Mouse (Mus musculus) embryonic facial prominence, embryonic 11.5 days (tissue): ENCODE results near the gene Smok3a. TPM values are rescaled to one million over a fixed set of nuclear protein-coding genes. Genes with fewer than 3 reads are reported as not detected.
"Not testable (repeated sequence)": the region's sequence is repeated elsewhere in the genome, so short reads cannot be mapped to it uniquely, and the experiment has no call there.

Experiments
- ATAC-seq: fragments of 200-750 bp; cut with Nextera tagmentation; replicated peaks from 2 replicates; pipeline ENCODE4 v1.8.0; 2017; ENCODE audit warnings: low read depth; ENCODE audit not compliant: insufficient number of reproducible peaks, low FRiP score, low TSS enrichment
- DNase-seq: peaks from one replicate; pipeline ENCODE4 v3.0.0-alpha.2; 2015; ENCODE audit warnings: low spot score
- H3K27ac ChIP-seq: fragments of 300-500 bp; sonication (generic); replicated peaks from 2 replicates; pipeline ENCODE4 v1.5.1; 2014; ENCODE audit warnings: mild to moderate bottlenecking, low read depth, low read length, control low read depth
- H3K27me3 ChIP-seq: fragments of 300-500 bp; sonication (generic); 2 replicates; pipeline ENCODE4 v1.6.1; 2014; ENCODE audit warnings: mild to moderate bottlenecking, low read length, moderate library complexity, mixed read lengths; ENCODE audit not compliant: control insufficient read depth, insufficient read depth
- H3K36me3 ChIP-seq: fragments of 300-500 bp; sonication (generic); replicated peaks from 2 replicates; pipeline ENCODE4 v1.6.1; 2014; ENCODE audit warnings: low read depth, mild to moderate bottlenecking, low read length, moderate library complexity, mixed read lengths; ENCODE audit not compliant: control insufficient read depth, insufficient read depth
- H3K4me1 ChIP-seq: fragments of 300-500 bp; sonication (generic); 2 replicates; pipeline ENCODE4 v1.6.1; 2014; ENCODE audit warnings: low read length, mixed read lengths; ENCODE audit not compliant: control insufficient read depth, insufficient read depth
- H3K4me2 ChIP-seq: fragments of 300-500 bp; sonication (generic); 2 replicates; pipeline ENCODE4 v1.6.1; 2014; ENCODE audit warnings: low read depth, mild to moderate bottlenecking, control low read depth, low read length, moderate library complexity
- H3K4me3 ChIP-seq: fragments of 300-500 bp; sonication (generic); 2 replicates; pipeline ENCODE4 v1.5.1; 2014; ENCODE audit warnings: low read depth, low read length, control low read depth
- H3K9ac ChIP-seq: fragments of 300-500 bp; sonication (generic); replicated peaks from 2 replicates; pipeline ENCODE4 v1.6.1; 2014; ENCODE audit warnings: mild to moderate bottlenecking, control low read depth, low read length
- H3K9me3 ChIP-seq: fragments of 300-500 bp; sonication (generic); replicated peaks from 2 replicates; pipeline ENCODE4 v1.6.1; 2016; ENCODE audit warnings: mild to moderate bottlenecking, low read length, inconsistent platforms, mixed read lengths; ENCODE audit not compliant: control insufficient read depth
- WGBS: fragments of 180-500 bp; shearing (Covaris S2); extraction: QIAGEN DNeasy Blood & Tissue Kit; methylation state at CpG from one replicate; pipeline ENCODE4 v1.1.7; 2014; 5-methylcytosine and 5-hydroxymethylcytosine counted together
- polyA plus RNA-seq: library from polyadenylated mRNA; unstranded; fragments of >200 nt; fragmentation: Nextera tagmentation; extraction: Ambion mirVana; gene quantifications from 2 replicates; pipeline ENCODE4 v1.2.1, GENCODE M21; 2014

Gene Smok3a
- polyA plus RNA-seq, 1 experiment from 2014 or later, result not detected

DNA sequence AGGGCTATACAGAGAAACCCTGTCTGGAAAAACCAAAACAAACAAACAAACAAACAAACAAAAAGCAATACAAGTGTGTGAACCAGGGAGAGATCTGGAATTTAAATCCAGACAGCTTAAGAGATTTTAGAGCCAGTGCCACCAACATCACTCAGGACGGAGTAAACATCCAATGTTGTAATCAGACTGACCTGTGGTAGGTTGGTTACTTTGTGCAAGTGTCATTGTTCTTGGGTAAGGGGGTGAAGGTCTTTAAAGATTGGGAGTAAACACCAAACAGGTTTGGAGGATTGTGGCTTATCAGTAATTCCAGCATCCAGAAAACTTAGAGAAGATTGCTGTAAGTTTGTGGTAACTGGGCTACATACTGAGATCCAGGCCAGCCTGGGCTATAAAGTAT, 34.7 kb upstream of the Smok3a start:
- Histone ChIP-seq H3K9ac (no peak overlapping the region), H3K27ac (no peak overlapping the region), H3K4me3 (no peak overlapping the region), H3K4me2 (no peak overlapping the region), H3K4me1 (no peaks in the 10 kb centered on the region), H3K27me3 (no peaks in the 10 kb centered on the region), H3K36me3 (no peaks in the 10 kb centered on the region), H3K9me3 (no peaks in the 10 kb centered on the region)
- ATAC-seq (no peak), DNase-seq (no peak)
- WGBS, result 87% methylated on average over 1 of the region's 1 CpGs

DNA sequence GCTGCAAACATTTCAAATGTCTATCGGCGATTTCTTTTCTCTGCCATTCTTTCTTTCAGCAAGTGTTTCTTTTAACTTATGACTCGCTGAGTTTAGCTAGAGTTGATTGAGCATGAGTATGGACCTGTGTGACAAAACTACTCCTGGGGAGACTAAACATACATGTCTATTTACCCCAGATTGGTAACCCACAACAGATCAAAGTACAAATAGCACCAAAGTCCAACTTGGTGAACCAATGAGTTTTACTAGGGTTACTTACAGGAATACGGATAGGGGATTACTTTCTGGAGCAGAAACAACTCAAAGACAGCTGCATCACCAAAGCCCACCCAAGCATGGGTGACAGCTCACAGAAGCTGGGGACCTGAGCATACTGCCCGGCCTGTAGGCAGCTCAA, 11.6 kb upstream of the Smok3a start:
- Histone ChIP-seq H3K4me1 (no peaks in the 10 kb centered on the region), H3K9ac (no peak overlapping the region), H3K4me3 (no peak overlapping the region), H3K4me2 (no peak overlapping the region), H3K9me3 (no peaks in the 10 kb centered on the region), H3K27me3 (no peaks in the 10 kb centered on the region), H3K36me3 (no peaks in the 10 kb centered on the region), H3K27ac (no peak overlapping the region)
- ATAC-seq, result no peak
- no peak for DNase-seq
- WGBS, result 83% methylated on average over 5 of the region's 5 CpGs

DNA sequence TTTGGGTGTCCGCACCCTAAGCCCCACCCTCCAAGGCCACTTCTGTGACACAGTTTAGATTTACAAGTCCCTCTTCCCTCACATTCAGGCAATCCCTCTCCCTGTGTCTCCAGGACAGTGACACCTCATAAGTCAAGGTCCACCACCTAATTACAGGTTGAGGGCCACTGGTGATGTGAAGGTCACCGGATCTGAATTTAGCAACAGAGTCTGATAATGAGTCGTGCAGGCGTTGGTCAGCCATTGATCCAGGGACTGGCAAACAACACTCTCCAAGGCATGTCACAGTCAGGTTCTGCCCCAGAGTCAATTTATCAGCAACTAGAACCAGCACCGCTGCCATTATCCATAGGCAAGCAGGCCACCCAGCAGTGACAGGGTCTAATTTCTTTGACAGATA, 8.7 kb upstream of the Smok3a start:
- 90% methylated on average over 5 of the region's 5 CpGs for WGBS
- DNase-seq, result no peak
- Histone ChIP-seq H3K9ac (no peak overlapping the region), H3K27me3 (no peaks in the 10 kb centered on the region), H3K4me2 (no peak overlapping the region), H3K36me3 (no peaks in the 10 kb centered on the region), H3K4me1 (no peaks in the 10 kb centered on the region), H3K9me3 (no peaks in the 10 kb centered on the region), H3K4me3 (no peak overlapping the region), H3K27ac (no peak overlapping the region)
- ATAC-seq, result no peak

DNA sequence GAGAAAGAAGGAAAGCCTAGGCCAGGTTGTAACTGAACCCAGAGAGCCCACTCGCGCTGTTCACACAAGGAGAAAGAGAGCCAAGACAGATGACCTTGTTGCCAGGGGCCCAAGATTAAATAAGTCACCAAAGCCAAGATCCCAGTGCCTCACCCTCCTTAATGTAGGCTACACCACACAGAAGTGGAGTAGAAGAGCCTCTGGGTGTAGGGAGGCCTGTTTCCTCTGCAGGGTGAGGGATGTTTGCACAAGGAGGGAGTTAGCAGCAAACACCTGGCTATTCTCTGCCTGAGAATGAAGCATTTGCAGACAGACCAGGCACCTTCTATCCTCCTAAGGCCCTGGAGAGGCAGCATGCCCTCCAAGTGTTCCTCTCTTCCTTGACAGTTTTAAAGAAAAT, 4.5 kb upstream of the Smok3a start:
- Histone ChIP-seq H3K4me3 (no peak overlapping the region), H3K9ac (no peak overlapping the region), H3K27me3 (no peaks in the 10 kb centered on the region), H3K36me3 (no peaks in the 10 kb centered on the region), H3K4me2 (no peak overlapping the region), H3K9me3 (no peaks in the 10 kb centered on the region), H3K4me1 (no peaks in the 10 kb centered on the region), H3K27ac (no peak overlapping the region)
- ATAC-seq (no peak), DNase-seq (no peak)
- 90% methylated on average over 2 of the region's 2 CpGs for WGBS

DNA sequence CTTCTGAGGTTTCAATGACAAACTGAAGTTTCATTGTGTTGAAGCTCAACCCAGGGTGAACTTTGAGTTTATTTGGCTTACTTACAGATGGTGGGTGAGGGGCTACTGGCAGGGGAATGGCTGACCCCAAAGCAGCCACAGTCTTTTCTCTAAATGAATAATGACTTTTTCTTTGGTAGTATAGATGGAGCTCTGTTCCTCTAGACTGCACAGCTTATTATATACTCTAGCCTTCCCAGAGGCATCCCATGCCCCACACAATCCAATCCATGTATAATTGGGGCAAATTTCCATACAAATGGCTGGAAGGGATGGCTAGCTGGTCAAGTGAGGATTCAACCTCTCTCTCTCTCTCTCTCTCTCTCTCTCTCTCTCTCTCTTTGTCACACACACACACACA, 4.1 kb upstream of the Smok3a start:
- Histone ChIP-seq H3K9me3 (no peaks in the 10 kb centered on the region), H3K4me1 (no peaks in the 10 kb centered on the region), H3K4me2 (no peak overlapping the region), H3K36me3 (no peaks in the 10 kb centered on the region), H3K4me3 (no peak overlapping the region), H3K27ac (no peak overlapping the region), H3K27me3 (no peaks in the 10 kb centered on the region), H3K9ac (no peak overlapping the region)
- DNase-seq (no peak), ATAC-seq (no peak)

DNA sequence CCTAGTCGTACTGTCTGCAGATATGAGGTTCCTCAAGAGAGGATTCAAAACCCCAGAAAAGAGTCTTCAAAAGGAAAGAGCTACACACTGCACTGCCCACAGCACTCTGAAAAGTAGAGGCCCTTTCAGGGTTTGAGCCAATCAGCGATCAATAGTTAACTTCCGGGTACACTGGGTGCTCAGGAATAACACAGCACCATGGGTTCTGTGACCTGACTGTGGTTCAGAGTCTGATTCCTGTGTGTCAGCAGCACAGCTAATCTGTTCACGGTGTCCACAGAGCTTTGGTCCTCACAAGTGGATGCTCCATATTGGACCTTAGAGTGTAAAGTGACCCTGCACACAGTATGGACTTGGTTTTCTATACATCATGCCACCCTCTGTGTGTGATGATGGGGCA, 1.5 kb upstream of the Smok3a start:
- H3K4me2 ChIP-seq, H3K9me3 ChIP-seq, H3K27me3 ChIP-seq, H3K4me3 ChIP-seq, H3K36me3 ChIP-seq, ATAC-seq, H3K4me1 ChIP-seq, H3K27ac ChIP-seq, H3K9ac ChIP-seq, DNase-seq: not testable (repeated sequence)
- 89% methylated on average over 3 of the region's 4 CpGs for WGBS

DNA sequence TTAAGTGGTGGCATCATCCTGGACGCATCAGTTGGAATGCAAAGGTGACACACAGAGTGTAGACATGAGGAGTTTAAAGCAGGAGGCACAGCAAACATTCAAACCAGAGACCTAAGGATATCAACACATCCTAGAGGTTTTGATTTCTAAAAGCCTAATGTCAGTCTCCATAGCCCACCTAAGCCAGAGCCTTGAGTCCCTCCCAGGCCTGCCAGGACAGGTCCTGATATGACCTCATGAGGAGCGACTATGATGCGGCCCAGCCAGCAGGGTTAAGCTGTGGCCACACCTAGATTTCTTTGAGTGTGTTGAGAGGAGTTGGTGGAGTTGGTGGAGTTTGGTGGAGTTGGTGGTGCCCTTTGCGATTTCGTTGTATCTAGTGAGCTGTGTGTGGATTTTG, 31.8 kb downstream of the Smok3a start, which contains the start of gene Smok3c:
TSS of gene Smok3c (plus strand) at position 301 of the 400 bp plus-strand sequence.
- not testable (repeated sequence) for H3K36me3 ChIP-seq, H3K27ac ChIP-seq, DNase-seq, H3K4me1 ChIP-seq, H3K4me2 ChIP-seq, H3K9me3 ChIP-seq, H3K9ac ChIP-seq, ATAC-seq, H3K4me3 ChIP-seq, H3K27me3 ChIP-seq
- WGBS, result no CpG with 5 or more reads among the region's 5 CpGs

DNA sequence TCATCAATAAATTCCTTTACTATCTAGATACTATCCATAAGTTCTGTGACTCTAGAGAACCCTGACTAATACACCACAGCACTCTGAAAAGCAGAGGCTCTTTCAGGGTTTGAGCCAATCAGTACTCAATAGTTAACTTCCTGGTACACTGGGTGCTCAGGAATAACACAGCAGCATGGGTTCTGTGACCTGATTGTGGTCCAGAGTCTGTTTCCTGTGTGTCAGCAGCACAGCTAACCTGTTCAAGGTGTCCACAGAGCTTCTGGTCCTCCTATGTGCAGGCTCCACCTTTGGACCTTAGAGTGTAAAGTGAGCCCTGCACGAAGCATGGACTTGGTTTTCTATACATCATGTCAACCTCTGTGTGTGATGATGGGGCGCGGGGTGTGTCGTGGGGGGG, 52.7 kb downstream of the Smok3a start:
- DNase-seq, result no peak
- 72% methylated on average over 4 of the region's 4 CpGs for WGBS
- H3K27ac ChIP-seq, result no peak overlapping the region
- H3K4me2 ChIP-seq, result no peak overlapping the region
- H3K27me3 ChIP-seq, result no peaks in the 10 kb centered on the region
- H3K4me1 ChIP-seq, result no peaks in the 10 kb centered on the region
- H3K9ac ChIP-seq, result no peak overlapping the region
- ATAC-seq, result no peak
- H3K4me3 ChIP-seq, result no peak overlapping the region
- H3K9me3 ChIP-seq, result no peaks in the 10 kb centered on the region
- no peaks in the 10 kb centered on the region for H3K36me3 ChIP-seq
